Mouse (Mus musculus) lung, postnatal 14 days (tissue): ENCODE measurements around the gene Mkrn2.
A peak's percentile ranks its signal among the peaks of the same experiment; 100 is the strongest.

Experiments
- DNase-seq: peaks from one replicate; pipeline ENCODE4 v3.0.0; 2021

Mkrn2 gene

DNA sequence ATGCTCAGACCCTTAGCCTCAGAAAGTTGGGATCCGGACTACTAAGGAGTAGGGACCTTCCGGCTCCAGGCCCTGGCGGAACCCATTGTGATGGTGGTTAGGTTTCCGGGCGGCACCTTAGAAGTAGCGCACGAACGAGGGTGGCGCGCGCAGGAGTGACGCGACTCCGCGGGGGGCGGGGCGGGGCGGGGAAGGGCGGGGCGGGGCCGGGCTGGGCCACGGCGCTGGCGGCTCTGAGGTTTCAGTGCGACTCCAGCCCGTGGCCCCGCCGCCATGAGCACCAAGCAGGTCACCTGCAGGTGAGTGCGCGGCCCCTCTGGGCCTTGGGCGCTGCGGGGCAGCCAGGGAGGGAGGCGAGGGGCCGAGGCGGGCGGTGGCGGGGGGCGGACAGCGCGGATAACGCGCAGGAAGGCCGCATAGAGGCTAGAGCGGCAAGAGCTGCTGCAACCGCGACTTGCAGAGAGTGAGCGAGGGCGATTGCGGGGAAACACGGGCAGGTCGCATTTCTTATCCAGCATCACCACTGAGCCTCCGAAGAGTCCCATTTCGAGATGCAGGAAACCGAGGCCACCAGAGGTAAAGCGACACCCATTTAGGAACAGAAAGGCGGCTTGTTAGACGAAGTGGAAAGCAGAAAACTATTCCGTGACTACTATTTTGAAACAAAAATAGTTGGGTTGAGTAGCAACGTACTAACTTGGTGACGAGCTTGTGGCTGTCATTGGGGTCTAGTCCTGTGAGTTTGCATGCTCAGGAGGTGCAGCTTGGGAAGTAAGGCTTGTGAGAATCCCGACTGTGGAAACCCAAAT lies at the start of gene Mkrn2:
Mkrn2 (plus strand) TSS at position 188 of the 809 bp plus-strand sequence.
- DNase-seq: peak; percentile 88

DNA sequence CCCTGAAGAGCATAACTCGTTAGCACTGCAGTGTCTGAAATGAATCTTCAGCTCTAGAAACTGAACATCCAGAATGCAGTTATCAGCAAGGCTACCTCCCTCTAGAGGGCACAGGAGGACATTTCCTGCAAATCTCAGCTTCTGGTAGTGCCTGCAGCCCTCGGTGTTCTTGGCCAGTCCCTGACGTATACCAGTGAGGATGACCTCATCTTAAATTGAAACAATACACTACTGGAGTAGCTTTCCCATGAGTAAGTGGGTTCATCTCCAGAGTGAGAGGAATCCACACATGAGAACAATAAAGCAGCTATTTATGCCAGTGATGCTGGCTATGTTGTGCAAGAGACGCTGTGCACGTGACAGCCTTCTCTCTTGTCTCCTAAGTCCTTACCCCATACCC lies 46.2 kb upstream of the Mkrn2 start:
- DNase-seq: no peak

DNA sequence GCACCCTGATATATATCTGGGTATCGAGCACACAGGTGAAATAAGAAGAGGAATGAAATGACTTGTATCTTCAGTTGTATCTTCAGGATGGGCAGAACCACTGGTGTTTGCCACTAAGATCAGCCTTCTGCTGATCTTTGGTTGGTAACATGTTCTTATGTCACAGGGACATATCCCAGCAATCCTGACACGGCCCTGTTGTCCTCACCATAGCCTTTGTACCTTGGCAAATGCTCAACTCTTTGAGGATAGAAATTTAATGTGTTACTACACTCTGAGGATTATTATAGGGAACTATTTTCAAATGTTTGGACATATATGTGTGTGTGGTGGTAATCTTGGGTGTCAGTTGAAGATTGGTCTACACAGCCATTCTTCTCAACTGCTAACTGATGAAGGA lies 43.5 kb upstream of the Mkrn2 start:
- no peak for DNase-seq

DNA sequence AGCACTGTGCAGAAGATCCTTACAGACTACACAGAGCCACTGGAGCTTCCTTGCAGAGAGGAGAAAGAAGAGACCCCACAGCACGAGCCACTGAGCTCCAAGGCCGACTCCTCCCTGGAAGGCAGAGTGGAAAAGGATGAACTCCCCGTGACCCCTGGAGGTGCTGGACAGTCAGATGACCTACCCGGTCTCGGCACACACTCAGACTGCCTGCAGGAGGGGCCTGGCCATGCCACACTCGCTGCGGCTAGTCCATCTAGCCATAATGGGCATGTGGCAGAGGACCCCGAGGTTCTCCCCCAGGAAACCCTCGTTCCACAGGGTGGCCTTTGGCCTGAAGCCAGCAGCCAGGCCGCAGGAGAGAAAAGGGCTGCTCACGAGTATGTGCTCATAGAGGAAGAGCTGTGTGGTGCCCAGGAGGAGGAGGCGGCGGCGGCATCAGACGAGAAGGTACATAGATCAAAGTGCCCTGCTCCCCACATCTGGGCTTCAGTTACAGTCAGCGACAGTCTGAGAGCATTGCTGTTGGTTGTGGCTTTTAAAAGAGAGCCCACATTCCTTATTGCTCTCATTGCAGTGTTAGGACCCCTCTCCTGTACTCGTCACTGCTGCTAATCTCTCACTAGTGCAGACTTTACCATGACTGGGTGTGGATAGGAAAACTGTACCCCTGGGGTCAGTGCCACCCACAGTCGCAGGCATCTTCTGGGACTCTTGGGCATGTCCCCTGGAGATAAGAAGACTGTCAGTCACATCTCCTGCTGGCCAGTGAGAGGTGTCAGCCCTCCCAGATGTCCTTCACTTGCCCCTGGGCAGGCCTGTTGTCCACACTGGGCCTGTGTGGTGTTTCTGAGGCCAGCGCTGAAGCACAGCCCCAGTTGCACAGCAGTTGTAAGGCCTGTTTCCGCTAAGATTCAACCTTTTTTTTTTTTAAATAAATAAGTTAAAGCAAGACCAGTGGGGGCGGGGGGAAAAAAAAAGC lies 41.8 kb upstream of the Mkrn2 start:
- no peak for DNase-seq

DNA sequence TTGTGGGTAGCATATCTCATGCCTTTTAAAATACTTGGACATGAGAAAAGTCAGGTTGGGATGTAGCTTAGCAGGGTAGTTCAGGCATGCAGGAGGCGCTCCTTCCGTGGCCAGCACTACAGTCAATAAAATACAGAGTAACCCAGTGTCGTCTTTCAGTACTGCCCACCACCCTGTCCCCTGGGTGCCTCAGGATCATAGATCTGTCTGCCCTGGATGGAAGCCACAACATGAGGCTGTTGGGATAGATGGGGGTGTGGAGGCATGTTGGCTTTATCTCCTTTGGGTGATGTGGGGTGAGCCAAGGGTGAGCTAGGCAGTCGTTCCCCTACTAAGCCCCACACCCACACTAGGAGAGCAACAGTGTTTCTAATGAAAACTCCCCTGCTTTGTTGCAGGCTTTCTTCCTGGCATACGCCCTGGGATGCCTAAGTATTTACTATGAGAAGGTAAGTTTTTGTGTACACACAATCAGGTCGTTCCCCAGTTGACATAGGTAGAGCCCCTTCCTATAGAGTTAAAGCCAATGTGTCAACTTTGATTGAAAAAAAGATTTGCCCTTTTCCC lies 36.1 kb upstream of the Mkrn2 start:
- no peak for DNase-seq

DNA sequence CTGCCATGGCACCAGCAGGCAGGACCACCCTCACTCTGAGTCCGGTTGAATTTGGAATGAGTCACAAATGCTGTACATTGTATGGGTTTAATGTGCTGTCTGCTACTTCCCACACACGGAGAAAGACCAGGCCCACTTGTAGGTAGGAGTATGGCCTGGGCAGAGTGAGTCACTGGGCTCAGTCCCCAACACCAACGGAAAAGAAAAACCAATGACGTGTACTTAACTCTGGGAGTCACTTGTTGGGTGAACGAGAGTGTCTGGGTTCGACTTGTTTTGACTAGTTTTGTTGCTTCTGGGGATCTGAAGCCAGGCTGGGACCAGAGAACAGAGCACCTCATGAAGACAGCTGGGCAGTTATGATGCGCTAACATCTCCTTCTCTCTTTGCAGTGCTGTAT lies 27.5 kb upstream of the Mkrn2 start:
- DNase-seq: no peak

DNA sequence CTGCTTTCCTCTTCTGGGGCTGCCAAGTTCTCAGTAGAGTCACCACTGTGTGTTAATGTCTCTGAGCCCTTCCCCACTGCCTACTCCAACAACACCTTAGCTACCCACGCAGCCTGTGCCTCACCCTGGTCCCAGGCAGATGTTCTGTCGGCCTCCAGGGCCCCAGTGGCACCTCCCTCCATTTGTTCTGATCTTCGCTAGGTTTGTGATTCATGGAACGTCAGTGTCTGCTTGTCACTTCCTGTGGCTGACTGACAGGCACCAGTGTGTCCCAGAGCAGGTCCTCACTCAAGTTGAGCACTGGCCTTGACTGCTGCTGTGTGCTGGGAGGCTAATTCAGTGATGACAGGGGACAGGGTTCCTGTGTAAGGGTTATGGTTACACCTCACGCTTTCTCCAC lies 24.3 kb upstream of the Mkrn2 start:
- DNase-seq: no peak

DNA sequence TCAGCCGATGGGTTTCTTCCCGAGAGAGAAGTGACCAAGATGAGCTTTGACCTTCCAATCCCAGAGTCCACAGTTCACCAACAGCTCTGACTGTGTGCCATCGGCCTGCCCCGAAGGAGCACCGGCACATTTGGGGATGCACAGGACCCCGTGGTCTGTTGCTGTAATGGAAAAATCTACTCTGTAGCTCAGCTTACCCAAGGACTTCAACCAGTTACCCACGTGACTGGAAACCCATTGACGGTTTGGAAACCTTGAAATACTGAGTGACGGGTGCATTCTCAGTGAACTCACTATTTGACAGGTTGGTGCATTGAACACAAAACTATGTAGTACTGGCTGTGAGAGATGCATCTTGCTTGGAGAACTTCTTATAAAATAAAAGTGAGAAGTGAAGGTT lies 23.8 kb upstream of the Mkrn2 start:
- no peak for DNase-seq

DNA sequence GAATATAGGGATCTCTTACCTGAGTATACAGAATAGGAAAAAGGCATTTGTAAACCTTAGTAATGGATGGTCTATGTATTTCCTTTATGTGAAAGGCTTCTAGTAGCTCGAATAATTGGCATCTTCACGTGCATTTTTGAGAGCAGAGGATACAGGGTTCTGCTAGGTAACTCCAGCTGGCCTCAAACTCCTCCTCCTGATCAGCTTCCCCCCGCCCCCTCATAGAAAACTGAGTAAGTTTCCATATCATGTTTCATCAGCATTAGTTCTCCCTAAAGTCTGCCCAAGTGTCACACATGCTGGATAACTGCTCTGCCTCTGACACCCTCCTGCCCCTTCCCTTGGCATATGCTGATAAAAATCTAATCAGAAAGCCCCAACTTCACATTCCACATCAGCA lies 20.9 kb upstream of the Mkrn2 start:
- no peak for DNase-seq

DNA sequence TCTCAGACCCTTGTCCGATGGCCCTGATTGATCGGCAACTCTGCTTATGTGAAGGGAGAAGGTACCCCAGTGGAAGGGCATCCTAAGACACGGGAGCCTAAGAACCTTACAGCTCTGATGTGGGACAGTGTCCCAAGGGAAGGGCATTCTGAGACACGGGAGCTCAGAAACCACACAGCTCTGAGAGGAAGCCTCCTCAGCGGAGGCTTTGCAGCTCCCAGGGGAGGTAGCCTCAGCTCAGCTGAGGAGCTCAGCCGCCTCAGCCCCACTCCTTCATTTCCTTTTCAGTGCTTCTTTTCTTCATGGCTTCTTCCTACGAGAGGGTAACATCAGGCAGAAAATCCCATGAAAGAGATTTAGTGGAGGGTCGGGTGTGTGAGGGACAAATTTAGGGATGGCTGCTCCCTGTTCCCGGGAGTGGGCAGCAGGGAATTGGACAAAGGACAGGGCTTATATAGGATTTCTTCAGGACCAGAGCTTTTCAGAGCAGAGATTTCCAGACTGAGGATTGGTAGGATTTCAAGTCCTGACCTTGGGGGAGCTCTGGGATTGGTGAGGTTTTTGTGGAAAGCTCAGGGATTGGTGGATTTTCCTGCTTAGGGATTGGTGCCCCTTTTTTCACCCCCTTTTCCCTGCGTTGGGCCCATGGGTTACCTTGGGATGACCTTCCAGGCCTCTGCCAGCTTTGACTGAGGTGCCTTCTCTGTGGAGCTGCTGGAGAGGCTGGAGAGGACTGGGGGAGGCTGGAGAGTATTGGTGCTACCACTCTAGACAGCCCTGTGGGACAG lies 19.2 kb upstream of the Mkrn2 start:
- no peak for DNase-seq

DNA sequence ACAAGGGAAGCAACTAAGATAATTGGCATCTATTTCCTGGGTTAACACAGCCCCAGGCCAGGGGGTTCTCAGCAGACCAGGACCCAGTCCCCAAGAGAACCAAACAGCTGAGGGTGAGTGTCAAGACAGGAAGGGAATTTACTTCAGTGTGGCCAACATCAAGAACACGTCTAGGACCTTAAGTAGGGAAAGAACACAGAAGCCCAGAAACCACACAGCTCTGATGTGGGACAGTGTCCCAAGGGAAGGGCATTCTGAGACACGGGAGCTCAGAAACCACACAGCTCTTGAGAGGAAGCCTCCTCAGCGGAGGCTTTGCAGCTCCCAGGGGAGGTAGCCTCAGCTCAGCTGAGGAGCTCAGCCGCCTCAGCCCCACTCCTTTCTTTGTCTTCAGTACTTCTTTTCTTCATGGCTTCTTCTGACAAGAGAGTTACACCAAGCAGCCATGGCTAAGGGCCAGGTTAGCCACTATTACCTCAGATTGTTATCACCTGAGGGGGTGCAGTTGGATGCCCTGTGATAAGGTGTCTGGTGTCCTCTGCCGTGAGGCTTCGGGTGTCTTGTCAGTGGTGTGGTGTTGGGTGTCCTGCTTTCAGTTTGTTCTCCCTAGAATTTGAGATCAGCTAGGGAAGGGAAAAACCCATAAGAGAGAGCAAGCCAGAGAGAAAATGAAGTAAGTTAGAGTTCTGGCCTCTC lies 18.1 kb upstream of the Mkrn2 start:
- DNase-seq: no peak

GRCm38 (mm10) chr6:115584176-115584575 lies 17.5 kb upstream of the Mkrn2 start:
- DNase-seq: no peak

GRCm38 (mm10) chr6:115586321-115586720 lies 15.4 kb upstream of the Mkrn2 start:
- no peak for DNase-seq

DNA sequence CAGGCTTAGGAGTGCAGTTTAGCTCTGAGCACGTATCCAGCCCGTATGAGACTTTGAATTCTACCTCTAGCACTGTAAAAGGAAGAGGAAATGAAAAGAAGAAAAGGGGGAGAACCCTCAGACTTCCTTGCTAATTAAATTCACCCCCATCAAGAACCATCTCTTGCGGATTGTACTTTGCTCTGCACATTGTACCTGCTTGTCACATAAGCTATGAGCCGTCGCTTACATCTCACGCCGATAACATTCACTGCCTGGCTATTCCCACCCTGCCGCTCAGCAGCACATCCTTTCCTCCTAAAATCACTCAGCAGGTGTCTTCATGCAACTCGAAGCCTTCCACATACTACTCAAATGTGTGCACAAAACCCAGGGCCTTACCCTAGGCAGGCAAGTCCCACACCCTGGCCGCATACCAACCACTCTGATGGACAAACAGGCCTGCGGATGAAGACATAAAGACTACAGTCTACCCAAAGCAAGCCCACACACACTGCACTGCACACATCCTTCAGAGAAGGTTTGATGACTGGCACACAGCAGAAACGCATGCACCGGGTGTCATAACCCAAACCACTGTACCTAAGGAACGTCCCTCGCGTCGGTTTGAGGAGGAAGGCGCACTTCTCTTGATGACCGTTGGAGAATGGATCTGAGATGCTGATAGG lies 9.9 kb upstream of the Mkrn2 start:
- no peak for DNase-seq

DNA sequence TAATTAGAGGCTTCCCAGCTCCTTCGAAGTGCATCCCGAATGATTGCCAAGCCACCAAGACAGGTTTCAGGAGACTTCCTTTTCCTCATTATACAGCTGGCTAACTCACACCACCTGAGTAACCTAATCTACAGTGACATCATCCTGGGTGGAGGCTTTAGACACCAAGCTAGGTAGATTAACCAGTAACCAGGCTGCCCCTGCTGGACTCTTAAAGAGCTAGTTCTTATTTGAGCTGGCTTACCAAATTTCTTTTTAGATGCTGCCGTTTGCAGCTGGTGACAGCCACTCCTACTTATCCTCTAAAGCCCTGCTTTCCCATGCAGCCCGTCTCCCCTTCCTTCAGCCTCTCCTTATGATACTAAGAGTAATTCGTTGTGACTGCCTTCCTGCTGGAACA lies 9.2 kb upstream of the Mkrn2 start, which contains the start of gene Mkrn2os:
Mkrn2os (minus strand) TSS at position 119 of the 400 bp plus-strand sequence.
- DNase-seq: no peak

- DNase-seq: no peak
Observed at GRCm38 (mm10) chr6:115593252-115593651, 8.4 kb upstream of the Mkrn2 start.

DNA sequence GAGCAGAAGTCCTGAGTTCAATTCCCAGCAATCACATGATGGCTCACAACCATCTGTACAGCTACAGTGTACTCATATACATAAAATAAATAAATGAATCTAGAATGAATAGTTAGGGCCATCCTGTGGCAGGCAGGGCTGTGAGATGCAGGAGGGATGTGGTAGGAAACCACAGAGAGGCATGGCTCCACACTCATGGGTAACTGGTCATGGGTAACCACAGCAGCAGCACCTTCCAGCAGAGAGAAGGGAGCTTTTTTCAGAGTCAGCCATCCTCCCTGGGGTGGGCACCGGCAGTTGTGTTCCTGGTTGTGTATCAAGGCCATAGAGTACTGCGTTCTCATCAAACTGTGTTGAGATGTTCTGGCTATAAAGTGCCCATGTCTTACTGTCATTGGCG lies 7.2 kb upstream of the Mkrn2 start:
- no peak for DNase-seq

- DNase-seq: no peak
Observed at GRCm38 (mm10) chr6:115595667-115596066, 6.0 kb upstream of the Mkrn2 start.

DNA sequence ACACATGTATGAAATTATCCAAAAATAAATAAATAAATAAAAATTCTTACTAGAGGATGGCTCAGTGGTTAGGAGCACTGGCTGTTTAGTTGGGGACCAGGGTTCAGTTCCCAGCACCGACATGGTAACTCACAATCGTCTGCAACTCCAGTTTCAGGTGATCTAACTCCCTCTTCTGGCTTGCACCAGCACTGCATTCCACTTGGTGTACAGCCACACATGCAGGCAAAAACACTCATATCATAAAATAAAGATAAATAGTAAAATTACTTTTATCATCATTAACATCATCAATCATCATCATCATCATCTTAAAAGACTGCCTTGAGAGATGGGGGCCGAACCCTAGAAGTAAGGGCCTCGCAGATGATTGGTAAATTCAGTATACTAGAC lies 384 bp upstream of the Mkrn2 start:
- DNase-seq: no peak

DNA sequence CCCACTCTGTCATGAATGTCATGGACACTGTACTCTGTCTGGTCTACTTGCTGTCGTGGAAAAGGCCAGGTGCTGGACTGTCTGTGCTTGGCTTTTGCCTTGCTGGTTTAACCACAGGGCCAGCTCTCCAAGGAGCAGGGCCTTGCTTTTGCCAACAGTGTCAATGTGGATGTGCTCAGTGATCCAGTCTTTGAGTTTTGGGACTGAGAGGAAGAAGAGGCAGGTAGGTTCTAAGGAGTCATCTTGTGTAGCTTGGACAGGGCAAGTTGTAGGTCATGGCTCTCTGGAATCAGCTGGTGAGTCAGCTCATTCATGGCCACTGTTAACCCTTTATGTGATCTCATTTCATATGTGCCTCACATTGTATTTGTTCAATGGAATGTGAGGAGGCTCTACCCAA lies 4.8 kb downstream of the Mkrn2 start:
- no peak for DNase-seq

GRCm38 (mm10) chr6:115607429-115607828 lies 5.7 kb downstream of the Mkrn2 start:
- DNase-seq: no peak
